Mouse (Mus musculus) right cerebral cortex, postnatal 36 days (tissue): ENCODE data around the gene Rgs10.

ENCODE experiments used
- DNase-seq, 2 experiments: peaks; one replicate each; pipeline ENCODE4 v3.0.0; 2022; ENCODE audit warnings: low spot score in 2 of 2, mixed read lengths in 1 of 2

Rgs10 gene

DNA sequence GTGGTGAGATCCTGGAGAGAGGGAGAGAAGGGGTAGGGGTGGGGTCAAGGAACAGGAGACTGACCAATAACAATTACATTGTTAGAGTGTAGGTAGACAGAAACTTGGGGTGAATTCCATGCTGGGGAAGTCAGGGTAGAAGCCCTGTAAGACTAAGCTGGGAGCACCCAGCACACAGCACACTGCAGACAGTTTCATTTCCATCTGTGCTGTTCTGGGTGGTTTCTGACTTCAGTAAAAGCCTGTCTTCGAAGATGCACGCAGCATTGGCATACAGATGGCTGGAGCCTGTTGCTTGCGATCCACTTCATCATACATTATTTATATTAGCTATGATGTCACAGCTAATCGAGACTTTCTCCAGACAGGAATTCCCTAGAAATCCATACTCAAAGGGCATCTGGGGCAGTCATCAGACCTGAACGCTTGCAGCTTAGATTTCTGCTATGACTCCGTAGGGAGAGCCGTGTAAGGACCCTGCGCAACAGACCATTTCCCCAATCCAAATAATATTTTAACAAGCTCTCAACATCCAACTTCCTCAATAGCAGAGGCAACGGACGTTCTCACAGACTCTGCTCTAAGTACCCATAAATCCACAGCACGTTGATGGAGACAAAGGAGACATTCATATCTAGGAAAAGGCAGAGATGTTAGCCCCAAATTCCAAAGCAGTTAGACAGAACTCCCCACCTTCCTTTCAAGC is 7.7 kb downstream of the Rgs10 start:
- DNase-seq: no peak

DNA sequence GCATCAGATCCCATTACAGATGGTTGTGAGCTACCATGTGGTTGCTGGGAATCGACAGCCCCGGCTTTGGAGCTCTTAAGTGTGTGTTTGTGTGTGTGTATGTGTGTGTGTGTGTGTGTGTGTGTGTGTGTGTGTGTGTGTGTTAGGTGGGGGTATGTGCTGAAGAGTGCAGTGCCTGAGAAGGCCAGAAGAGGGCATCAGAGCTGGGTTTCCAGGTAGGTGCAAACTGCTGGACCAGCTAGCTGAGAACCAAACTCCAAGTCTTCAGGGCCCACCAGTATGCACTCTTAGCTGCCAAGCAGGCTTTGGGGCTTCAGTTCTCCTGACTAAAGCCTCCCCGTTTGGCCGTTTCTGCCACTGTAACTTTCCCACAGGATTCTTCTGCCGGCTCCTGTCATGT is 10.3 kb downstream of the Rgs10 start:
- DNase-seq: no peak

DNA sequence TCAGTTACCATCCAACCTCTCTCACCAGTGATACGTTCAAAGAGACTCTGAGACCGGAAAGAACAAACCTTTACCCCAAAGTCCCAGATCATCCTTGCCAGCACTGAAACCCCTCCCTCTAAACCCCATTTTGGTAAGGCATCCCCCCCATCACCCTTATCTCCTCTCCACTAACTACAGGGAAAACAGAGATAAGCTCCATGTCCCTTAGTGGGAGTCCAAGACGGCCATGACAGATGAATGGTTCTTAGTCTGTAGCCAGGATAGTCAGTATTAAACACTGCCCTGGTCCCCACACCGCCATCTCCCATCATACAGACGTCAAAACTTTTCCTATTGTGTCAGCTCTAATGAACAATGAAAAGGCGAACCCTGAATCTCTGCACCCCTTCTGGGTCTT is 14.6 kb downstream of the Rgs10 start:
- no peak for DNase-seq

DNA sequence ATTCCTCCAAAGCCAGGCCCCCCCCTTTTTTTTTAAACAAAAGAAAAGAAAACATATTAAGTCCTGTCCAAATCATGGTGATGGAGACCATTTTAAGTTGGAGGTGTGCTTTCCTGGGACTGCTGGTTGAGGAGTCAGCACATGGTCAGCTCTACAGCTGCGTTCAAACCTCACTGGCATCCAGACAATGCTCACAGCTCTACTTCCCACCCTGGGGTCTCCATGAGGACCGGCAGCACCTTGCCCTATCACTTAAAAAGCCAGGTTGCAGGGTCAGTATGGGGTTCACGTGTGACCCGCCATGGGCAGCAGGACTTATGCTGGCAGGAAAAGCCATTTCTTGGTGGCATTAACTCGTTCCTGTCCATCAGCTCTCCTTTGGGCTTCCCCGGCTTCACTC is 15.0 kb downstream of the Rgs10 start:
- no peak for DNase-seq

DNA sequence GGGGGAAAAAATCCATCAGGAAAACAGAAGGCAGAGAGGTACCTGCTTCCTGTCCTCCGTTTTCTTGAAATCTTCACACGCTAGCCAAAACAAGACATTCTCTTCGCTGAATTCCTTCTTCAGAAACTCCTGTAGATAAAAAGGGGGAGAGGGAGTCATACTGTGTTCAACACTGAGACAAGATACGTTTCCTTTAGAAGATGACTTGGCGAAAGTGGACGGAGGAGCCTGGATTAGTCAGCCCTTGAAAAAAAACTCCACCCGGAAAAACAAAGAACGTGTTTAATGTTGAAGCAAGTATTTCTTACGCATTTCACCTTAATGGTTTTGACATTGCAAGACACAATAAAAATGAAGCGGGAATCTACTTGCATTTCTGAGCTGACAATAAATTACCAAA is 15.4 kb downstream of the Rgs10 start:
- DNase-seq: no peak

DNA sequence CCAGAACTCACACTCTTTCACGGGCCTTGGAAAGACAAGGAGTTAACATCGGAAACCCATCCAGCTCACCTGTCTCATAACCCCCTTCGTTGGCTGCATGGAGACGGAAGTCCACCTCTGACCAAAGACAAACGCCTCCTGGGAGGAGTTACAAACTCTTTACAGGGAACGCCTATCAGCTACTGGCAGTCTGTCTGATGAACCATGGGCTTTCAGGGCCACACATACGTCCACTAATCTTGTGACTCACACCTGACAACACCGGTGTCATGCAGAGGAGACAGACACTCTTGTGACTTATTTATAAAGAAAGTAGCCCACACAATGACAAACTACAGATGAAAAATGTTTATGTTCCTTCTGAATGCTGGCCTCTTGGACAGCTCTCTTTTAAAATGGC is 16.0 kb downstream of the Rgs10 start:
- DNase-seq: no peak

DNA sequence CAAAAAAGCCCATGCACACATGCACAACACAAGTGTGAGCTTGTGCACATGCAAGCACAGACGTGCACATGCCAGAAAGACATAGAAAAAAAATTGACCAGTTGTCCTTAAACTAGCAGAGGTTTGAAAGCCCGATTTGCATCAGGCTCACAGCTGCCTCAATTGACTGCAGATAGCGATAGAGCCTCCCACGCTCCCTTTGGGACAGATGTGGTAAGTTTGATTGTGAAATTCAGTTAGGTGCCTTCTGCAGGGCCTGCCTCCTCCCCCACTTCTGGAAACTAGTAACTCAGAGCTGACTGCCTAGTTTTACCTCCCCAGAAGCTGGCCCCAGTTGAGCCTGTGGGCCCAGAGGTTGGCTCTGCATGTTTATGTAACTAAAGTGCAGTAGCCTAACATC is 19.9 kb downstream of the Rgs10 start:
- DNase-seq: no peak

DNA sequence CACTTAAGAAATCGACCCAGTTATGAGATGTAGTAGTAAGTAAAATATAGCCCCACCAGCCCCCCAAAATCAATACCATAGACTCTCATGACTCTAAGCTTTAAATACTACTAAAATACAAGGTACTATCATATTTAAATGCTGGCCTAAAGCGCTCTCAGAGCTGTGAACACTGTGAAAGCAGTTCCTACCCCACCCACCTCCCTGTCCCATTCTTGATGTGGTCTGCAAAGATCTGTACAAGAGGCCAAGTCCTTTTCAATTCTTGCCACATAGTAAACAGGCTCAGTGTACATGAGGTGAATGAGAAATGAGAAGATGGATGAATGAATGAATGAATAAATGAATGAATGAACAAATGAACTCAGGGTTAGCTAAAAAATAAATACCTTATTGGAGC is 21.5 kb downstream of the Rgs10 start:
- DNase-seq: no peak

DNA sequence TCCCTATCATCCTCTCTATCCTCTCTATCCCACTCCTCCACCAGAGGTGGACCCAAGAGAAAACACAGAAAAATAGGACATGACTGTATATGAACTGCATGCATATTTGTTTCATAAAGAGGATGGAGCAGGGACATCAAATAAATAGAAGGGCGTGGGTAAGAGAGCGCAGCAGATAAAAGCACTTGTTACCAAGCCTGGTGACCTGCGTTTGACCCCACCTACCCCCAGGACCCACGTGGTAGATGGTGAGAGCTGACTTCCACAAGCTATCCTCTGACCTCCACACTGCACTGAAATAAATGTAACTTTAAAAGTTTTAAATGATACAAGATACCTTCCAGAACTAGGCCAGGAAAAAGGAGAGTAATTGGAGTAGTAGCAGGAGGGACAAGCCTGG is 24.8 kb downstream of the Rgs10 start:
- DNase-seq: no peak

DNA sequence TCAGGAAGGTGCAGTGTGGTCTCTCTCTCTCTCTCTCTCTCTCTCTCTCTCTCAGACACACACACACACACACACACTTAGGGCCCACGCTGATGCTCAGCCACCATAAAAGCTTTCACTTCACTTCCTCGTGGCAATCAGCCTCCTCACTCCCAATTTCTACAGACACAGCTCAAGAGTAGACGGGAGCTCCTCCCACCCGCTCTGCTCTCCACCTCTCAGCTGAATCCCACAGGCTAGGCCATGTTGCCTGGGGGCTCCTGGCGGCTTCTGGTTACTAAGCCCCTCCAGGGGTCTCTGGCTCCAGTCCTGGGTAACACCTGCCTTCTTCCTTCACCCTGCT is 25.6 kb downstream of the Rgs10 start:
- DNase-seq: no peak

DNA sequence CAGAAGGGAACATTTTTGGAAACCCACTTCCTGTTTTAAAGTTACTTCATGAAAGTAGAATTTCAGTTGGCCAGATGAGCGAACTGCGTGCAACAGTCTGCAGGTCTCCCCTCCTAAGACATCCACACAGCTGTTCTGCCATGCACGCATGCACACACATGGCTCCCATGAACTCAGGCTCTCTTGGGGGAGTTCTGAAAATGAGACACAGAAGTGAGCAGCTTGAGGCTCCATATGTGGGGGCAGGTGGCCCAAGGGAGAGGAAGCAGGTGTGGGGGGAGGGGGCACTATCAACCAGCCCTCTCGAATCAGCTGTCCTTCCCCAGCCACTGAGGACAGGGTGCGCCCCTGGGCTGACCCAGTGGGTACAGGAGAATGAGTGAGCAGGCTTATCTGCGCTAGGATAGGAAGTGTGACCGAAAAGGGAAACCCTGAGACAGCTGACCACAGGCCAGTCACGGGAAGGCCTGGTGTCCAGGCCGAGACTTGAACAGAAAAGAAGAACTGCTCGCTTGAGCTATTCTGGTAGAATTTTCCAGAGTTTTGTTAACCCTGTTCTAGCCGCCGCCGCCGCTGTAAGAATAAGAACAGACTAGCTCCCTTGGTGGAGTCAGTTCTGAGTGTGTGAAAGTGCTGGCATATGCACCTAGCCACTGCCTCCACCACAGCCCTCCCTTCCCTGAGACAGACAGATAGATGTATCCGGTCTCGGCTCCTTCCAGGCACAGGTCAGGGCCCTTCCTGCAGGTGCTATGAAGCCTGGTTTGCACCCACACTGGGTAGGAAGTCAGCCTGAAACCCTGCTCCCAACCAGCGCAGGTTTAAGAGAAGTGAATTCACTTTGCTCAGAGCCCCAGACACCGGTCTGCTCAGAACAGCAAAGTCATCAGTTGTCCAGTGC is 26.2 kb downstream of the Rgs10 start:
- DNase-seq: peak in 1 of 2 experiments; percentile 38

DNA sequence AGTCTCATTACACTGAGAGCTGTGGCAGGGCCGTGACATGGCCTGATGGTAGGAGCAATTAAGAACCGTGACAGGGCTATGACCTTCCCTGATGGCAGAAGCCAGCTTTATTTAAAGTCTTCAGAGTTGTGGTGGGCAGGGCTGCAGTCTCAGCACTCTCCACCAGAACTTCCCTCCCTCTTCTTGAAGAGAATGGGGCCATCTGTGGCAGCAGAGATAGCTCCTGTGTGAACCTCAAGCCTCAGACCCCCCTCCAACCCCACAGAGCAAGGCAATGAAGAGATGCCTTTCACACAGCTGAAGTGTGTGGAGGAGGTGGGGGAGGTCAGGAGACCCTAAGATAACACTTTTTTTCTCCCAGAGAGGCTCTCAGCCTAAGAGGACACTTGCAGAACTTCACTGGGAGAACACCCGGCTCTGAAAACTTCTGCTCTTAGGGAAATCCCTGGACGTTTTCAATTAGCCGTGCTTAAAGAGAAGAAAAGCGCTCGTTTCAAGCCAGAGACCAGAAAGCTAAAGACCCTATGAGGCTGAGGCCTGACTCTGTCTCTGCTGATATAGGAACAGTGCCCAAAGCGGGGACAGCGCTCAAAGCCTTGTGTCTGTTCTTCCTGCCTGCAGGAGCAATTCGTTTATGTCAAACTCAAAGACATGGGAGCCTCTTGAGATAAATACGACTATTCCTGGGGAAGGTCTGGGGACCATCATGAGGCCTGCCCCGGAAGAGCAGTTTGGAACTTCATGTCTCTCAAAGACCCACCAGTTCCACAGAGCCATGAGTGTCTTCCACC is 27.1 kb downstream of the Rgs10 start:
- no peak for DNase-seq

DNA sequence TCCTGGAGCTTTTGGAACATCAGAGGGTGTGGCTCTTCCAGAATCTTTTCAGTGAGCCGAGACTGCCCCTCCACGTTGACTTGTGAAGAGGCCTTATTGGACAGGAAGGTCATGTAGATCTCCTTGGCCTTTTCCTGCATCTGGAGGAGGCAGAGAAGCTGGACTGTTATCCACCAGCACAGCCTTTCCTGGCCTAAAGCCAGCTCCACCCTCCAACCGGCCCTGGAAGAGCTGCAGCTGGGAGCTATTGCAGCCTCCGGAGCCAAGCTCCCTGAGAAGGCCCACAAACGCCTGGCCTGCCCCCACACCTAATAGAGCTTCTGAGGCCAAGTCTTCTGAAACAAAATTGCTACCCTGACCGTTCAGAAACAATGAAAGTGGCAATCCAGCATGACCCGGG is 29.6 kb downstream of the Rgs10 start:
- no peak for DNase-seq

DNA sequence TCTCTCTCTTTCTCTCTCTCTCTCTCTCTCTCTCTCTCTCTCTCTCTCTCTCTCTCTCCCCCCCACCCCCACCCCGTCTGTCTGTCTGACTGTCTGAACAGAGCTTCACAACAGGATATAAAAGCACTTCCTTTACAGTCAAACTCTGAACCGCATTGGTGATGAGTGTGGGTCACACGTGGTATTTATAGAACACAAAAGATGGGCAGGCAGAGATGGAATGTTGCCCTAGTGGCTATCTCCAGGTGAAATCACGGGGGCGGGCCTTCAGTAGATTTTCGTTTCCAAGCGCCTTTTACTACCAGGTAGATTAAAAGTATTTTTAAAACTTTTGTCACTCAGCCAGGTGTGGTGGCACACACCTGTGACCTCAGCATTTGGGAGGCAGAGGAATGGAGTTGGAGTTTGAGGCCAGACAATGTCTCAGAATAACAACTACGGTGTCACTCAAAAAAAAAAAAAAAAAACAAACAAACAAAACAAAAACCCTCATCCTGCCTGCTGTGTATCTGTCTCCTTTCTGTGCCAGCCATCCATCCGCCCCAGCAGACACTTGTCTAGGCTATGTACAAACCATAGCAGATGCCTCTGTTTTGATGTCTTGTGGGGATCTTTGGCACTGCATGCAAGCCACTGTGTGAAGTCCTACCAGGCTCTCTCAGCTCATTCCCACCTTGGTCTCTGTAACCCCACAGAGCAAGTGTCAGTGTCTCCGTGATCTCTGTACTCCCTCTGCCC is 34.7 kb downstream of the Rgs10 start:
- DNase-seq: no peak

DNA sequence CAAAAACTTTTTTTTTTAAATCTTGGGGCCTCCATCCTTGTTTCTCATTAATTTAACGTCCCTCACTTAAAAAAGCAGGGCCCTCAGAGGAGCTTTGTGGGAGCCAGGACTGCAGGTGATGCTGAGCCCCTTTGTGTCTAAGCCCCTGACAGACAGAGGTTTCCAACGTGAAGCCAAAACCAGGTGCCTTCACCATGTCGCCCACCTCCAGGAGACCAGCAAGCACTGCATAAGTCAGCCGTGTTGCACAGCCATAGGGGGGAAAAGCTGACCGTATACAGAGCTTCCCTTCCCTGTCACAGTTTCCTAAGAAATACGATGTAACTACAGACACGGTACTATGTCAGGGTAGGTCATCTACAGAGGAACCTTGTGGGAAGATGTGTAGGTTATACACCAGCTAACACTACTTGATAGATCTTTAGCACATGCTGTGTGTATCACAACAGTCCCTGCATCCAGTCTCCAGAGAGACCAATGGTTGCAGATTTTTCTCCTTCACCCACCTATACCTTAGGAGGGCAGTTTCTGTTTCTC is 35.3 kb downstream of the Rgs10 start:
- DNase-seq: no peak

DNA sequence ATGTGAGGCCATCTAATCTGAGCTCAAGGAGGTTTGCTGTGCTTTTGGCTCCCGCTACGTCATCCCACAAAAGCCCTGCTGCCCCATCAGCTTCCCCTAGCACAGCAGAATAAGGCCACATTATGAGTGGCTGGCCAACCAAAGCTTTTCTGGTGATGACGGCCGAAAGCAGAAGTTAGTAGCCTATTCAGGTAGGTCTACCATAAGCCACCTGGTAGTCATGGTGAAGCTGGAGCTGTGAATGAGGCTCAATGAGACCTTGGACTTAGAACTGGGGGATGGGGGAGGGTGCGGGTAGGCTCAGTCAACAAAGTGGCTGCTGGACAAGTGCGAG is 36.1 kb downstream of the Rgs10 start:
- DNase-seq: no peak

DNA sequence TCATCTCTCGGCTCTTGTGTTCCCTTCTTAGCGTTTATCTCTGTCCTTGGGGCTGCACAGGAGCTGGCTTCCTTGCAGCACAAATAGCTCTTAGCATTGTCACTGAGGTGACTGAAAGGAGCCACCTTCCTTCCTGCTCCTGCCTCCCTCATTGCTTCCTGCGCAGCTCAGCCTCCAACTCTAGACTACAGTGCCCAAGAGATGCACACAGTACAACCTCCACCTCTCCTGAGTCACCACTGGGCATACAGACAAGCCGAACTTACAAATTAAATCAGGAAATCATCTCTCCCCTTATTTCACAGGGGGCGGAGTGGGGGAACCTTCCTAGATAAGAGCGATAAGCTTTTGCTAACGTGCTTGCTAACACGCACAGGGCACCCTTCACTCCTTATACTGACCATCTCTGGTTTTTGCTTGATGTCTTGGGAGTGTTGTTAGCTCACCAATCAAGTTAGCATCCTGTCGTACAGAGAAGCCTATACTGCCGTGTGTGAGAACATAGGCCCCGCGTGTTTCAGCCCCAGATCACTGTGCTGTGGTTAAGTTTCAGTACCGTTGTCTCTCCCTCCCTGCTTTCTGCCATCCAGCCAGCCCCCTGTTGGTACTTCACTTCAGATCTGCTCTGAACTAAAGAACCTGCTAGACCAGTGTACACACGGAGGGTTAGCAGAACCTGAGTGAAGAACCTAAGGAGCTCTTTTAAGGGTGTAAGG is 36.6 kb downstream of the Rgs10 start:
- no peak for DNase-seq

DNA sequence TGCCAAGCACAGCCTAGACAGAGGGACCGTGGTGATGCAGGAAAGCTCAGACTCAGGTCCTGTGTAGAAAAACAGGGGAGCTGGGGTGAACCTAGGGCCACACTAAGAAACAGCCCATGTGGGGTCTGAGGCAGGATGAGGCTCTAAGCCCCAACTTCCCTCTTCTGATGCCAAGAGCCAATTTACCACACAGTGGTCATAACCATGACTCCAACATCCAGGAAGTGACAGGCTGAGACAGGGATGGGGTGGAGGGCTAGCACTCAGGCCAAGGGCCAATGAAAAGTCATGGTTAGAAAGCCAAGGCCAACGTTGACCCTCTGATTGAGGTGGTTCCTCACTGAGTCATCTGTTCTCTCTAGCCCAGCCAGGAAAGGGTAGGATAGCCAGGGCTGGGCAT is 37.6 kb downstream of the Rgs10 start:
- DNase-seq: no peak

DNA sequence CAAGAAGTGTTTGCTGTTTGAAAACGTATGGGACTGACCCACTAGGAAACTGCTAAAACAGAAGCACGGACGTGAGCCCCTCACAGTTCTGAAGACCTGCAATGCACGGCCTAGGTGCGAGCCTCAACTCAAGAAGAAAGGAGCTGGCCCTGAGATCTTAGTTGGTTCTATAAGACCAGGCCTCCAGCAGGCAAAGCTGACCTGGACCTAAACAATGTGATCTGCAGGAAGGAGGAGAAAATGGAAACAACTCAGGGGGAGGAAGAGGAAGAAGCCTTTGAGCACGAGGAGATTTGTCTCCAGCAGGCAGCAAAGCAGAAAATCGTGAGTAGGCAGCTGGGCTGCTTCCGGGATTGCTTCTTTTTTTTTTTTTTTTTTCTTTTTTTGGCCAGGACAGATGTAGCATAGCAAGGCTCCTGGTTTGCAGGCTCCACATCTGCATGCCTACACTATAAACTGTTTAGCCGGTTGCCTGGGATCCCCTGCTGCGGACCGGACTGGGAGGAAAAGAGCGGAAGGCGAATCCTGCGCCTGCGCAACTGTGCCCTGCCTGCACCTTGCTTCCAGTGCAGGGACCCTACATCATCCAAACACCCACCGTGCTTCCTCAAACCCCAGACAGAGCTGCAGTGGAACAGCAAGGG is 39.3 kb downstream of the Rgs10 start:
- DNase-seq: no peak

DNA sequence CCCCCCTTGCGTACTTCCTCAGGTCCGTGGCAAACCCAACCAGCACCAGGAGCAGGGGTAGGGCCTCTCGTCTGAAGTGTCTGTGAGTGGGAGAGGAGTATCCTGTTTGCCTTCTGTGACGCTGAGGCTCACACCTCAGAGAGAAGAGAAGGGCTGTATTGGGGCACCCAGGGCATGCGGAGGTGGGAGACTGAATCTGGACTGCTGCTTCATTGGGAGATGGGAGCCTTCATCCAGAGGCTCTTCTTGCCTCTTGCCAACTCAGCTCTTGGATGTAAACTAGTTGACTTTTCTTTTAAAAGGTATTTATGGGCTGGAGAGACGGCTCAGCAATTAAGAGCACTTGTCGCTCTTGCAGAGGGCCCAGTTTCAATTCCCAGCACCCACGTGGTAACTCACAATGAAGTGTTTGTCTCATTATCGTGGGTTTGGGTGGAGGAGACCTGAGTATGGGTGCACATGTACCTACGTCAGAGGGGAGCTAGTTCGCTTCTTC is 42.3 kb downstream of the Rgs10 start:
- no peak for DNase-seq
